13 mouse cellular contexts compared by ENCODE assay signal in the genomic region with DNA sequence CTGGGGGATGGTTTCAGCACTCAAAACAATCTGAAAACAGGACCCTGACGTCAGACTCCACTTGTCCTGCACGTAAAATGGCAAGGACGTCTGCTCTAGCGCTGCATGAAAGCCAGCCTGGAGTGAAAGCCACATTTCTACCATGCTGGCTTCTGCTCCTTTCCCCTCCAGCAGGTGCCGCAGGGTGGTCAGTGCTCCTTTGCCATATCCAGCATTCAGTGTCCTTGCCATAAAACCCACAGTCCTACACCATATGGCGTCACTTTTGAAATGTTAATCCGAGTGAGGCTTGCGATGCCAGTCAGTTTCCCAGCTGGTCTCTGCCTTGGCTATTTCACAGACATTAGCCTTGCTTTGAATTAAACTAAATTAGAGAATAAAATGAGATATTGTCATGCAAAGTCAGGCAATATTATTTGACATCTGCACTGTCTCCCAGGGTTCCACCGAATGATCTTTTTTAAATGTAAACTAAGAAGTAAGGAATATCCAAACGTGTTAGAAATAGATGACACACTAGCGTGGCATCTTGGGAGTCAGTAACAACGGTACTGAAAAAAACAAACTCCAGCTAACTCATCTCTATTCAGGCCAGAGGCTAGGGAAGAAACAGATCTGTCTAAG.
DNase-seq lines count a peak whose midpoint lies in the region; ATAC-seq and TF ChIP-seq lines count a peak whose summit lies in the region.
"Had no signal": no experiment of that assay in that cellular context is flagged by ENCODE, and none has a peak within 500 bp of the region (broad histone marks: within the 10 kb centered on the region; RNA-seq: fewer than 3 reads in every experiment).

No protein-coding gene starts in this region.

- 12% methylated on average over 12 of the region's 12 CpGs for WGBS in hindbrain, embryonic 14.5 days
- 11% methylated on average over 12 of the region's 12 CpGs for WGBS in neural tube, embryonic 14.5 days

- H3K4me2 ChIP-seq in hindbrain, embryonic 14.5 days (replicated peaks): peak overlapping the region; percentile 13
- H3K4me2 ChIP-seq in neural tube, embryonic 14.5 days (ENCODE audit: low read depth, low read length): 0 out of 2 replicates have a peak overlapping the region, but pooled peaks have one; percentile 8
- H3K4me2 ChIP-seq: heart, embryonic 13.5 days had no signal

- no peak overlapping the region for H3K4me3 ChIP-seq in layer of hippocampus, adult 2 months
- no peak overlapping the region for H3K4me3 ChIP-seq in hindbrain, embryonic 14.5 days (replicated peaks; ENCODE audit: low read length)
- H3K4me3 ChIP-seq in neural tube, embryonic 14.5 days (ENCODE audit: low read depth, low read length): no peak overlapping the region
- H3K4me3 ChIP-seq: heart, embryonic 13.5 days had no signal

- peak; percentile 34 for TF ChIP-seq CTCF in layer of hippocampus, adult 2 months (conservative IDR thresholded peaks at IDR 0.05)

- H3K36me3 ChIP-seq in hindbrain, embryonic 14.5 days (replicated peaks; ENCODE audit: control insufficient read depth, insufficient read depth): no peaks in the 10 kb centered on the region
- H3K36me3 ChIP-seq in neural tube, embryonic 14.5 days (ENCODE audit: control insufficient read depth, insufficient read depth, low read length): no peaks in the 10 kb centered on the region
- H3K36me3 ChIP-seq: heart, embryonic 13.5 days had no signal

- no peak for DNase-seq in layer of hippocampus, adult 2 months (ENCODE audit: low spot score in 2 of 2)
- no peak for DNase-seq in layer of hippocampus, adult 9-10 months (ENCODE audit: low spot score)
- DNase-seq in cerebellum, postnatal 25 days: peak; percentile 58 to 69
- DNase-seq in hindbrain, embryonic 14.5 days (ENCODE audit: low spot score): peak; percentile 61
- no peak for DNase-seq in lung, postnatal 10 days
- no peak for DNase-seq in adrenal gland, postnatal 4 days (ENCODE audit: low spot score in 2 of 2)
- DNase-seq: kidney, adult 2 months; layer of hippocampus, postnatal 36 days; liver; lung, postnatal 4 days had no signal

- peaks cover 14% of the 10 kb centered on the region for H3K4me1 ChIP-seq in hindbrain, embryonic 14.5 days (replicated peaks; ENCODE audit: control insufficient read depth, insufficient read depth, low read length)
- H3K4me1 ChIP-seq in neural tube, embryonic 14.5 days (ENCODE audit: control insufficient read depth, insufficient read depth, low read length): peaks cover 11% of the 10 kb centered on the region; the same call in 1 of the 2 replicates

- no peak overlapping the region for H3K9ac ChIP-seq in hindbrain, embryonic 14.5 days
- H3K9ac ChIP-seq in neural tube, embryonic 14.5 days (replicated peaks; ENCODE audit: low read depth, low read length): no peak overlapping the region
- H3K9ac ChIP-seq: heart, embryonic 13.5 days had no signal

- H3K27ac ChIP-seq in layer of hippocampus, adult 2 months: no peak overlapping the region
- H3K27ac ChIP-seq in hindbrain, embryonic 14.5 days: peak overlapping the region; percentile 26
- no peak overlapping the region for H3K27ac ChIP-seq in neural tube, embryonic 14.5 days (ENCODE audit: low read depth, low read length)
- H3K27ac ChIP-seq: heart, embryonic 13.5 days had no signal

- ATAC-seq in hindbrain, embryonic 14.5 days (ENCODE audit: low FRiP score): peak; percentile 84
- peak; percentile 90 for ATAC-seq in neural tube, embryonic 14.5 days (ENCODE audit: low read depth)
- no peak for ATAC-seq in erythroid progenitor cell, adult 5-6 weeks (replicated peaks; ENCODE audit: low FRiP score, poor library complexity, severe bottlenecking)

- H3K27me3 ChIP-seq in hindbrain, embryonic 14.5 days (ENCODE audit: control insufficient read depth, insufficient read depth, low read length): no peaks in the 10 kb centered on the region
- no peaks in the 10 kb centered on the region for H3K27me3 ChIP-seq in neural tube, embryonic 14.5 days (ENCODE audit: control insufficient read depth, insufficient read depth, low read length)
- H3K27me3 ChIP-seq: heart, embryonic 13.5 days had no signal

- H3K9me3 ChIP-seq in hindbrain, embryonic 14.5 days (ENCODE audit: control insufficient read depth, low read length): no peaks in the 10 kb centered on the region
- no peaks in the 10 kb centered on the region; the same call in 1 of the 2 replicates for H3K9me3 ChIP-seq in neural tube, embryonic 14.5 days (ENCODE audit: control insufficient read depth, low read length)

Comparison
In these comparisons a context has a peak if more than half of its experiments do, and no peak if none do; other contexts are left out.
1. DNase-seq: peak in cerebellum, postnatal 25 days (2 of 2) and hindbrain, embryonic 14.5 days (single experiment); none in layer of hippocampus, adult 2 months (0 of 2), layer of hippocampus, adult 9-10 months (single experiment), lung, postnatal 10 days (single experiment) and adrenal gland, postnatal 4 days (0 of 2).